Mouse (Mus musculus) heart, postnatal 25 days (tissue): ENCODE measurements around the gene Cecr2. TPM values are rescaled to one million over a fixed set of nuclear protein-coding genes. Genes with fewer than 3 reads are reported as not detected.
A peak's percentile ranks its signal among the peaks of the same experiment; 100 is the strongest.
"Not testable (repeated sequence)": the region's sequence is repeated elsewhere in the genome, so short reads cannot be mapped to it uniquely, and the experiment has no call there.

Source experiments
- DNase-seq: peaks from one replicate; pipeline ENCODE4 v3.0.0; 2022; ENCODE audit warnings: low spot score
- intact Hi-C: fragments of 180-260 bp; cut with DNase I; formaldehyde crosslinking; loops from one replicate; pipeline ENCODE4 v1.15.1; 2025
- total RNA-seq, 2 experiments: library from RNA; stranded (reverse); gene quantifications; 2 replicates each; pipeline ENCODE4 v1.2.3; 2021

Cecr2 gene
- 10 to 100 TPM; 15.3 to 16.2 TPM for total RNA-seq

- intact Hi-C loops = loop anchor here (2.0 to 5.0 kb wide), 2 partner anchors 15 to 71 kb away; no protein-coding TSS in a partner anchor
- peak; percentile 60 for DNase-seq
Observed at GRCm38 (mm10) chr6:120665816-120666760, at the start of gene Cecr2. Gene Cecr2 (plus strand): TSS chr6:120666369.

- no peak for DNase-seq
- intact Hi-C loops = no loop called here
Observed at GRCm38 (mm10) chr6:120617586-120617985, 48.6 kb upstream of the Cecr2 start.

- no peak for DNase-seq
- intact Hi-C loops = no loop called here
Observed at GRCm38 (mm10) chr6:120618518-120619402, 47.4 kb upstream of the Cecr2 start.

- intact Hi-C loops = no loop called here
- DNase-seq = no peak
Observed at GRCm38 (mm10) chr6:120620193-120620592, 46.0 kb upstream of the Cecr2 start.

GRCm38 (mm10) chr6:120625081-120625480 is 41.1 kb upstream of the Cecr2 start:
- intact Hi-C loops = no loop called here
- DNase-seq = no peak

GRCm38 (mm10) chr6:120627096-120627495 is 39.1 kb upstream of the Cecr2 start:
- intact Hi-C loops = no loop called here
- no peak for DNase-seq

- intact Hi-C loops = no loop called here
- DNase-seq = no peak
Observed at GRCm38 (mm10) chr6:120628963-120629362, 37.2 kb upstream of the Cecr2 start.

GRCm38 (mm10) chr6:120635391-120636028 is 30.7 kb upstream of the Cecr2 start:
- intact Hi-C loops = no loop called here

GRCm38 (mm10) chr6:120639547-120639946 is 26.6 kb upstream of the Cecr2 start:
- intact Hi-C loops = no loop called here
- no peak for DNase-seq

More at GRCm38 (mm10) chr6:120635391-120636028, 30.7 kb upstream of the Cecr2 start:
- no peak for DNase-seq

GRCm38 (mm10) chr6:120641866-120642378 is 24.2 kb upstream of the Cecr2 start:
- intact Hi-C loops = no loop called here
- no peak for DNase-seq

GRCm38 (mm10) chr6:120643776-120644175 is 22.4 kb upstream of the Cecr2 start:
- intact Hi-C loops = no loop called here
- no peak for DNase-seq

GRCm38 (mm10) chr6:120644346-120645299 is 21.5 kb upstream of the Cecr2 start:
- intact Hi-C loops = loop anchor here (5.0 kb wide), 1 partner anchor 102 kb away; no protein-coding TSS in a partner anchor
- peak; percentile 24 for DNase-seq

- intact Hi-C loops = loop anchor here (5.0 kb wide), 1 partner anchor 105 kb away; no protein-coding TSS in a partner anchor
- not testable (repeated sequence) for DNase-seq
Observed at GRCm38 (mm10) chr6:120647246-120648028, 18.7 kb upstream of the Cecr2 start.

- DNase-seq = no peak
- intact Hi-C loops = loop anchor here (5.0 kb wide), 1 partner anchor 106 kb away; no protein-coding TSS in a partner anchor
Observed at GRCm38 (mm10) chr6:120648205-120648604, 18.0 kb upstream of the Cecr2 start.

GRCm38 (mm10) chr6:120652666-120653065 is 13.5 kb upstream of the Cecr2 start:
- DNase-seq = no peak
- intact Hi-C loops = no loop called here

GRCm38 (mm10) chr6:120655702-120656101 is 10.5 kb upstream of the Cecr2 start:
- intact Hi-C loops = no loop called here
- no peak for DNase-seq

- no peak for DNase-seq
- intact Hi-C loops = no loop called here
Observed at GRCm38 (mm10) chr6:120658848-120659247, 7.3 kb upstream of the Cecr2 start.

GRCm38 (mm10) chr6:120665415-120665815 is 754 bp upstream of the Cecr2 start:
- DNase-seq = peak; percentile 47
- intact Hi-C loops = loop anchor here (2.0 to 5.0 kb wide), 2 partner anchors 15 to 72 kb away; no protein-coding TSS in a partner anchor
